Mouse (Mus musculus) C2C12 (cell line): Measurements from ENCODE around the gene Hck. TPM values are rescaled to one million over a fixed set of nuclear protein-coding genes. Genes with fewer than 3 reads are reported as not detected.

Experiments
- H3K27me3 ChIP-seq: one replicate; pipeline ENCODE4 v1.6.1; 2011; ENCODE audit not compliant: control insufficient read depth, insufficient read depth, insufficient read length
- H3K36me3 ChIP-seq: one replicate; pipeline ENCODE4 v1.6.1; 2011; ENCODE audit not compliant: control insufficient read depth, insufficient read depth
- H3K4me3 ChIP-seq: one replicate; pipeline ENCODE4 v1.5.1; 2011; ENCODE audit warnings: mild to moderate bottlenecking, control low read depth; ENCODE audit not compliant: poor library complexity, insufficient read depth, severe bottlenecking
- H3K79me2 ChIP-seq: one replicate; pipeline ENCODE4 v1.6.1; 2011; ENCODE audit not compliant: control insufficient read depth, insufficient read depth
- H3K79me3 ChIP-seq: one replicate; pipeline ENCODE4 v1.6.1; 2011; ENCODE audit warnings: low read depth, control low read depth
- H3ac ChIP-seq: one replicate; pipeline ENCODE3; 2011; ENCODE audit warnings: low read depth; ENCODE audit not compliant: control insufficient read depth, insufficient read length
- CEBPB ChIP-seq: IDR thresholded peaks from one replicate; pipeline ENCODE4 v1.6.1; 2011; ENCODE audit warnings: low read depth, mild to moderate bottlenecking, control low read depth, moderate library complexity
- CTCF ChIP-seq: IDR thresholded peaks from one replicate; pipeline ENCODE4 v1.5.1; 2011; ENCODE audit not compliant: control insufficient read depth, insufficient read depth, insufficient read length
- FOSL1 ChIP-seq: IDR thresholded peaks from one replicate; pipeline ENCODE4 v1.8.0; 2011; ENCODE audit warnings: mild to moderate bottlenecking, low read length; ENCODE audit not compliant: poor library complexity, insufficient read depth, severe bottlenecking
- MAX ChIP-seq: IDR thresholded peaks from one replicate; pipeline ENCODE4 v1.6.1; 2011; ENCODE audit warnings: mild to moderate bottlenecking, control low read depth
- MYOD1 ChIP-seq: IDR thresholded peaks from one replicate; pipeline ENCODE4 v1.6.1; 2011; ENCODE audit warnings: low read depth; ENCODE audit not compliant: control insufficient read depth, insufficient read length
- MYOG ChIP-seq: IDR thresholded peaks from one replicate; pipeline ENCODE4 v1.6.1; 2011; ENCODE audit not compliant: control insufficient read depth, insufficient read length; ENCODE audit errors: extremely low read depth
- USF1 ChIP-seq: IDR thresholded peaks from one replicate; pipeline ENCODE4 v1.6.1; 2011; ENCODE audit warnings: low read depth, mild to moderate bottlenecking, control low read depth, moderate library complexity
- polyA plus RNA-seq: library from polyadenylated mRNA; unstranded; fragments of >200 nt; fragmentation: generic; extraction: Trizol; gene quantifications from one replicate; pipeline ENCODE4 v1.2.1, GENCODE M21; 2012; ENCODE audit warnings: missing spikeins

Hck gene
- polyA plus RNA-seq, 1 experiment = 0.32 TPM

- H3K27me3 ChIP-seq = no peaks in the 10 kb centered on the region
- H3K79me3 ChIP-seq = peaks cover 46% of the 10 kb centered on the region
- peaks cover 54% of the 10 kb centered on the region for H3K79me2 ChIP-seq
- peaks cover 26% of the 10 kb centered on the region for H3K36me3 ChIP-seq
- TF ChIP-seq USF1 = no peak
- peak; percentile 1 for TF ChIP-seq MAX
- peak overlapping the region; percentile 67 for H3K4me3 ChIP-seq
- H3ac ChIP-seq = peak overlapping the region; percentile 92
These were observed 53.4 kb downstream of the Hck start for GRCm38 (mm10) chr2:153161684-153162080.

DNA sequence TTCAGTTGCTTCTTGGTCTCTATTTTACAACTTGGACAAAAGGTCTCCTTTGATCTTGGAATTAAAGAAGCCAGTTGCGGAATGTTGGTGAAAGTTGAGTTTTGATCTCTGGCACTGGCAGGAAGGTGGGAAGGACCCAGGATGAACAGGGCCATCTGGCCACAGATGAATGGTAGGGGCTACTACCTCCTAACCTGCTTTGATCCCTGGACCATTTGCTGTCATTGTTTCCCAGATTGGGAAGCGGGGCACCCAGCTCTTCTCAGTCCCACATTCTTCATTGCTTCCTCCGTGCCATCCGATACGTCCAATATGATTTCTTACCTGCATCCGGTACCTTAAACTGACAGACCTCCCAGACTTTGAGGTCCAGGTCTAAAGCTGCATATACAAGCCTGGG lies 58.9 kb downstream of the Hck start:
- H3K36me3 ChIP-seq = peaks cover 36% of the 10 kb centered on the region
- no peak overlapping the region for H3ac ChIP-seq
- H3K79me3 ChIP-seq = peaks cover 82% of the 10 kb centered on the region
- no peak overlapping the region for H3K4me3 ChIP-seq
- H3K27me3 ChIP-seq = no peaks in the 10 kb centered on the region
- TF ChIP-seq CEBPB (no peak), CTCF (no peak), USF1 (no peak), MAX (no peak), MYOD1 (no peak), MYOG (no peak), FOSL1 (no peak)
- H3K79me2 ChIP-seq = peaks cover 100% of the 10 kb centered on the region

DNA sequence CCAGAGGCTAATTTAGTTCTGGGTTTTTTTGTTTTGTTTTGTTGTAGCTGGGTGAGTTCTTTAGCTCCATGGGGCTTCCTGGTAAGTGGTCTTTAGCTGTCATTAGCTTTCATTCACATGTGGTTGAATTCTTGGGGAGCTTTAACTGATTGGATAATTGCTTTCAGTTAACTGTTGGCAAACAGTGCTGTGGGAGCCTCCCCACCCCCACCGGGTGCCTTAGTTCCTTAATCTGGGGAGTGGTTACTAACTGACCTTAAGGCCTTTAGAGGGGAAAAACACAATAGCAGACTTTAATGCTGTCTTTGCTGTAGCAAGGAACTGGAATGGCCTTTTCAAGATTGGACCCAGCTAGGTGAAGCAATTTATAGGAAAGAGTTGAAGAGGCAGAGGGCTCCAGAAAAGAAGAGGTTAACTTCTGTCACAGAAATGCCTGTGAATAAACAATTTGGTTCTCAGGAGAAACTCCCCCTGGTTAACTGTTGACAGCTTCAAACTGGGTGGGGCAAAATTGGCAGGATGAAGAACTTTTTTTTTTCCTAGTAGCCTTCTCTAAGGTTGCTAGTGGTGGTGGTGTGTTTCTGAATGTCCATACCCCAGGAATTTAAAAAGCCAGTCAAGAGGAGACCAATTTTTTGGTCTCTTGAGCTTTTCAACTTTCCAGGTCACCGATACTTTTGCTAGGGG lies 60.0 kb downstream of the Hck start:
- Histone ChIP-seq H3K4me3 (no peak overlapping the region), H3K27me3 (no peaks in the 10 kb centered on the region)

DNA sequence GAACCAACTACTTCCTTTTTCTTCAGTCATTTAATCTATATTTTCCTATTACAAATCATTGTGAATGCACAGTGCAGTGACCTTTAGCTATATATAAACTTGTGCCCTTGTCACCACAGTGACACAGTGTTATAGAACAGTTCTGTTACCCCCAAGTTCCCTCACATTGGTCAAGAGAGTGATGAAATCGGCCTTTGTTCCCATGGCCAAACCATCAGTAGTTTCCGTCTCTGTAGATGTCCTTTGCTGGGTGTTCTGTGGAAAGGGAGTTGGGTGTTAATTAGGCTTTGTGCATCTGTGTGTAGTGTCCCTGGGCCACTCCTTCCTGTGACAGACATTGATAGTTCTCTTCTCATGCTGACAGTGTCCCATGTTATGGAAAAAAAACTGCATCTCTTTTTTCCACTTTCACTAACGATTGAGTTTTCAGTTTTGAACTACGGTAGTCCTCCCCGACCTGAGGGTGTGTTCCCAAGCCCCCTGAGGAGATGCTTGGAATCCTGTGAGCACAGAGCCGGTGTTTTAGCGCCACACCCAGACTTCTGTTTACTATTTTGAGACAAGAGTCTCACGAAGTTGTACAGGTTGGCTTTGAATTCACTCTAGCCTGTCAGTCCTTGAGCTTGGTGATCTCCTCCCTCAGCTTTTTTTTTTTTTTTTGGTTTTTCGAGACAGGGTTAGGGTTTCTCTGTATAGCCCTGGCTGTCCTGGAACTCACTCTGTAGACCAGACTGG lies 62.4 kb downstream of the Hck start:
- Histone ChIP-seq H3K4me3 (no peak overlapping the region), H3K79me2 (peaks cover 100% of the 10 kb centered on the region), H3K36me3 (peaks cover 16% of the 10 kb centered on the region), H3K27me3 (no peaks in the 10 kb centered on the region), H3K79me3 (peaks cover 77% of the 10 kb centered on the region), H3ac (no peak overlapping the region)
- TF ChIP-seq CTCF (no peak), MYOG (no peak), MYOD1 (no peak), CEBPB (no peak), FOSL1 (no peak), MAX (no peak), USF1 (no peak)

More for the DNA sequence above, 60.0 kb downstream of the Hck start:
- Histone ChIP-seq H3K79me3 (peaks cover 76% of the 10 kb centered on the region), H3ac (no peak overlapping the region), H3K36me3 (peaks cover 34% of the 10 kb centered on the region), H3K79me2 (peaks cover 100% of the 10 kb centered on the region)
- no peak for TF ChIP-seq MYOG
- no peak for TF ChIP-seq USF1
- no peak for TF ChIP-seq MYOD1
- no peak for TF ChIP-seq CTCF
- no peak for TF ChIP-seq MAX
- TF ChIP-seq CEBPB = no peak
- no peak for TF ChIP-seq FOSL1

GRCm38 (mm10) chr2:153171966-153172365 lies 63.7 kb downstream of the Hck start:
- H3K27me3 ChIP-seq = no peaks in the 10 kb centered on the region
- TF ChIP-seq CEBPB = no peak

DNA sequence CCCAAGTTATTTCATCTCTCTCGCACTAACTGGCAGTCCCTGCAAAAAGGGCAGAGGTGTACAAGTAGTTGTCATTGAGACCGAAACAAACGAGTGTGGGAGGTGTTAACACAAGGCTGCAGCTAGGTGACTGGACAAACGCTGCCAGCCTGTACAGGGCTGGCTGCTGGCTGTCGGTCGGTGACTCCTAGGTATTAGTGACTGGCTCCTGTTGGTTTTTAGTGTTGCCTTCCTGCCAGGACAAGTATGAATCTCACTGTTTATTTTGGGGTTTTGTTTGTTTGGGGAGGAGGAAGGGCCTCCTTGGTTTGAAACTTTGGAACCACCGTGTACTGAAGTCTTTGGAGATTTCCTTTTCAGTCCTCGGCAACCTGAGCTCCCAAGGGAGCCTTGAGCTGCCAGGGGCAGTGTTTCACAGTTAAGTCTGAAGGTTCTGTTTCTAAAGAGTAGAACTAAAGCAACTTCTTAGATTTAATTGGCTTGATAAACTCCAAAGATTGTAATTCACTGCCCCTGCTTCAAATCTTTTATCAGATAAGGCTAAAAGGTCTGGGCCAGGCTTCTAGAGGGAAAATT lies 67.8 kb downstream of the Hck start:
- peaks cover 90% of the 10 kb centered on the region for H3K79me2 ChIP-seq
- H3K79me3 ChIP-seq = peaks cover 55% of the 10 kb centered on the region
- no peak overlapping the region for H3ac ChIP-seq
- H3K36me3 ChIP-seq = peaks cover 8% of the 10 kb centered on the region
- H3K4me3 ChIP-seq = no peak overlapping the region
- no peak for TF ChIP-seq CTCF
- TF ChIP-seq USF1 = no peak
- no peak for TF ChIP-seq MAX
- no peaks in the 10 kb centered on the region for H3K27me3 ChIP-seq

More at GRCm38 (mm10) chr2:153171966-153172365, 63.7 kb downstream of the Hck start:
- Histone ChIP-seq H3ac (no peak overlapping the region), H3K36me3 (peaks cover 8% of the 10 kb centered on the region), H3K79me3 (peaks cover 77% of the 10 kb centered on the region), H3K79me2 (peaks cover 100% of the 10 kb centered on the region), H3K4me3 (no peak overlapping the region)
